Comparison of ENCODE assay signal across 8 mouse cellular contexts in genomic region chr3:131921161-131921560, GRCm38 (mm10).
DNase-seq lines count a peak whose midpoint lies in the region; ATAC-seq and TF ChIP-seq lines count a peak whose summit lies in the region.
"Had no signal": no experiment of that assay in that cellular context is flagged by ENCODE, and none has a peak within 500 bp of the region (broad histone marks: within the 10 kb centered on the region; RNA-seq: fewer than 3 reads in every experiment).

No protein-coding gene starts in this region.

- H3K27me3 ChIP-seq in intestine, postnatal 0 days (replicated peaks; ENCODE audit: control insufficient read depth, insufficient read depth, low read length) = no peaks in the 10 kb centered on the region
- H3K27me3 ChIP-seq in intestine, embryonic 16.5 days (replicated peaks; ENCODE audit: control insufficient read depth, insufficient read depth, low read length) = no peaks in the 10 kb centered on the region
- no peaks in the 10 kb centered on the region for H3K27me3 ChIP-seq in C2C12 (ENCODE audit: control insufficient read depth, insufficient read depth, insufficient read length)

- no peak overlapping the region for H3ac ChIP-seq in C2C12 (ENCODE audit: control insufficient read depth, insufficient read length, low read depth)

- peak; percentile 42 for DNase-seq in 3134 (ENCODE audit: extremely low read depth, insufficient read length, low spot score)
- no peak for DNase-seq in ovary, postnatal 36 days (ENCODE audit: low spot score)
- DNase-seq: gastrocnemius, postnatal 25 days had no signal

- no peak overlapping the region for H3K9ac ChIP-seq in intestine, postnatal 0 days (ENCODE audit: low read depth, low read length)
- no peak overlapping the region for H3K9ac ChIP-seq in intestine, embryonic 16.5 days (ENCODE audit: low read depth, low read length)

- no peaks in the 10 kb centered on the region for H3K9me3 ChIP-seq in intestine, postnatal 0 days (ENCODE audit: control insufficient read depth)
- no peaks in the 10 kb centered on the region for H3K9me3 ChIP-seq in intestine, embryonic 16.5 days (ENCODE audit: control insufficient read depth, low read length)

- H3K79me2 ChIP-seq in C2C12 (ENCODE audit: control insufficient read depth, insufficient read depth) = no peaks in the 10 kb centered on the region

- TF ChIP-seq CTCF in intestine, postnatal 0 days (IDR thresholded peaks at IDR 0.05; ENCODE audit: low read depth) = peak; percentile 53
- peak; percentile 19 for TF ChIP-seq CTCF in C2C12 (IDR thresholded peaks at IDR 0.05; ENCODE audit: control insufficient read depth, insufficient read depth, insufficient read length)
- peak; percentile 16; the same call in 1 of the 2 replicates for TF ChIP-seq CTCF in cortical plate, adult 2 months (IDR thresholded peaks at IDR 0.05; ENCODE audit: extremely low read depth, insufficient read depth, low read length)

- ATAC-seq in intestine, postnatal 0 days = no peak
- ATAC-seq in intestine, embryonic 16.5 days = no peak
- no peak for ATAC-seq in frontal cortex, adult (ENCODE audit: low TSS enrichment)

- no peak for TF ChIP-seq POLR2A in cortical plate, adult 2 months (IDR thresholded peaks at IDR 0.05; ENCODE audit: extremely low read depth, insufficient read depth, low read length)

- H3K4me1 ChIP-seq in intestine, postnatal 0 days (replicated peaks; ENCODE audit: control insufficient read depth, insufficient read depth, low read length) = no peaks in the 10 kb centered on the region
- no peaks in the 10 kb centered on the region for H3K4me1 ChIP-seq in intestine, embryonic 16.5 days (ENCODE audit: control insufficient read depth, insufficient read depth, low read length)
- H3K4me1 ChIP-seq in cortical plate, adult 2 months (ENCODE audit: control insufficient read depth, insufficient read depth, low read length) = no peaks in the 10 kb centered on the region

- H3K79me3 ChIP-seq in C2C12 (ENCODE audit: low read depth) = no peaks in the 10 kb centered on the region

- no peak overlapping the region for H3K4me2 ChIP-seq in intestine, postnatal 0 days (replicated peaks; ENCODE audit: low read depth)
- H3K4me2 ChIP-seq in intestine, embryonic 16.5 days (ENCODE audit: low read depth, low read length) = no peak overlapping the region

- no peaks in the 10 kb centered on the region for H3K36me3 ChIP-seq in intestine, postnatal 0 days (ENCODE audit: control insufficient read depth, insufficient read depth)
- H3K36me3 ChIP-seq in intestine, embryonic 16.5 days (ENCODE audit: control insufficient read depth, insufficient read depth, low read length) = no peaks in the 10 kb centered on the region
- no peaks in the 10 kb centered on the region for H3K36me3 ChIP-seq in C2C12 (ENCODE audit: control insufficient read depth, insufficient read depth)

- WGBS in intestine, postnatal 0 days = 76% methylated on average over 6 of the region's 6 CpGs
- WGBS in intestine, embryonic 16.5 days = 85% methylated on average over 6 of the region's 6 CpGs

- no peak overlapping the region for H3K27ac ChIP-seq in intestine, postnatal 0 days (ENCODE audit: low read depth, low read length)
- H3K27ac ChIP-seq in intestine, embryonic 16.5 days (ENCODE audit: low read length) = no peak overlapping the region
- no peak overlapping the region for H3K27ac ChIP-seq in cortical plate, adult 2 months (ENCODE audit: insufficient read depth, low read length)

- no peak overlapping the region for H3K4me3 ChIP-seq in intestine, postnatal 0 days (ENCODE audit: low read depth, low read length)
- no peak overlapping the region for H3K4me3 ChIP-seq in intestine, embryonic 16.5 days (ENCODE audit: low read length)
- no peak overlapping the region for H3K4me3 ChIP-seq in C2C12 (ENCODE audit: insufficient read depth, poor library complexity, severe bottlenecking)
- no peak overlapping the region for H3K4me3 ChIP-seq in cortical plate, adult 2 months (ENCODE audit: insufficient read depth, low read length)

TF ChIP-seq in C2C12, 6 proteins besides CTCF, POLR2A, EP300 and RAD21:
- no peak for TF ChIP-seq USF1 (IDR thresholded peaks at IDR 0.05; ENCODE audit: low read depth)
- TF ChIP-seq CEBPB (IDR thresholded peaks at IDR 0.05; ENCODE audit: low read depth) = no peak
- no peak for TF ChIP-seq MYOD1 (IDR thresholded peaks at IDR 0.05; ENCODE audit: control insufficient read depth, insufficient read length, low read depth)
- no peak for TF ChIP-seq FOSL1 (IDR thresholded peaks at IDR 0.05; ENCODE audit: insufficient read depth, low read length, poor library complexity, severe bottlenecking)
- no peak for TF ChIP-seq MAX (IDR thresholded peaks at IDR 0.05)
- TF ChIP-seq MYOG (IDR thresholded peaks at IDR 0.05; ENCODE audit: control insufficient read depth, extremely low read depth, insufficient read length) = no peak
